Mouse (Mus musculus) neural tube, embryonic 10.5 days (tissue): ENCODE results near the gene Scn8a.

ENCODE experiments used
- DNase-seq: peaks from one replicate; pipeline ENCODE4 v3.0.0-alpha.2; 2017; ENCODE audit warnings: low spot score; ENCODE audit errors: extremely low spot score

Gene Scn8a

DNA sequence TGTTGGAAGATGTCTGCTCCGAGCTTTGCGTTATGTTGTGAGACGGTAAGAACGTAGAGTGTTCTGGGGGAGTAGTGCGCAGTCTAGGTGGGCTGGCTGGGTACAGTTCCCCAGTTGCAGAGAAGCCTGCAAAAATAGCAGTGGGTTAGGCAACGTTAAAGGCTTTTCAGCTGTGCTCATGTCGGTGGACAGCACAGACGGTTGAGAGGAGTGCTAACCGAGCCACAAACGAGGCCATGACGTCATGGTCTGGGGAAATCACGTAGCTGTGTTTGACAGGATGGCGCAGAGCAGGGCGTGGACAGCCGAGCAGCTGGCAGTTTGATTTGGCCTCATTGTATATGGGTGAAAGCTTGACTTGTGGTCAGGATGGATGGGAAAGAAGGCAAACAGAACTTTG is 9.4 kb downstream of the Scn8a start:
- DNase-seq, result no peak

DNA sequence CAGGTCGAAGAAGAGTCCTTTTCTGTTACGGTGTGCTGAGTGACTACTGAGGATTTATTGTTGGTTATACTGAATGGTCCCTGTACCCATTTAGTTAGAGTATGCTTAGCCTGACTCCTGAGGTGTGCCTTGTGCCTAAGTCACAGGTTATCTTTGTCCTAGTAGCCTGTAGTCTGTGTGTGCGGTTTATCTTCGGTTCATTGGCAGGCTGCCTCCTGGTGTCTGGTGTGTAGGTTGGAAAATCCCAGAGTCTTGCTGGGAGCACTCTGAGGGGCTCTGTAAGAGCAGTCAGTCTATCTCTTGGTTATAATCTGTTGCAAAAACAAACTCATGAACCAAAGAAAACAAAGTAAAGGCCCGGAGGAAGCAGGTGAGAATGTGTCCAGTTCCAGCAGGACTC is 11.7 kb downstream of the Scn8a start:
- no peak for DNase-seq

DNA sequence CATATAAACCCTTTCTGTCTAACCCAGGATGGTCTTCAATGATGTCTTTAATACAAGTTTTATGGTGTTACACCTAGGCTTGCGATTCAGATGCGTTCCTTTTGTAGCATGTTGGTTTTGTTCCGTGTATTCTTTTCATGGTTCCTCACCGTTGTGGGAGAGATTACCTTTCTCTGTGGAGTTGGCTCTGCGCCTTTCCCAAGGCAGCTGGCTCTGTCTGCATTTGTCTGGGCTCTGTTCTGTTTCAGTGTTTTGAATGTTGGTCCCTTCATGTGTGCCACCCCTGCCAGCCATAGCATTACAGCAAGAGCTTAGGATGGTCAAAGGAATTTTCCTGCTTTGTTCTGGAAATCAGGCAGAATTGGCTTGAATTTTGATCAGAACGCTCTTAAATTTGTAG is 14.8 kb downstream of the Scn8a start:
- DNase-seq, result no peak

DNA sequence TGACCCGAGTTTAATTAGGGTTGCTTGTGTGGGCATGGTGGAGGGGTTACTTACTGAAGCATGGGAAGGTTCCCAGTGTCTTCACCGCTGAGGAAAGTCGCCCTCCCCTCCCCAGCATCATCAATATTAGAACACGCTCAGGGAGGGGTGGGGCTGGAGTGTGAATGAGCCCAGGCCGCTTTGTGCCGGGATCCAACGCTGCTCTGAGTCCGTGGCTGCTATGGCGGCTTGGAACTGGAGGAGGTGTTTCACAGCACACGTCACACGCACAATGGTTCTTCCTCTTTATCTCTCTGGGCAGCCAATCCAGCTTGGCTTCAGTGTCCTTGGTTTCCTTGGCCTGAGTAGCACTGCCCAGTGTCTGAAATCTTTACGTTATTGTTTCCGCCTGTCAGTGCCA is 22.3 kb downstream of the Scn8a start:
- DNase-seq, result no peak

DNA sequence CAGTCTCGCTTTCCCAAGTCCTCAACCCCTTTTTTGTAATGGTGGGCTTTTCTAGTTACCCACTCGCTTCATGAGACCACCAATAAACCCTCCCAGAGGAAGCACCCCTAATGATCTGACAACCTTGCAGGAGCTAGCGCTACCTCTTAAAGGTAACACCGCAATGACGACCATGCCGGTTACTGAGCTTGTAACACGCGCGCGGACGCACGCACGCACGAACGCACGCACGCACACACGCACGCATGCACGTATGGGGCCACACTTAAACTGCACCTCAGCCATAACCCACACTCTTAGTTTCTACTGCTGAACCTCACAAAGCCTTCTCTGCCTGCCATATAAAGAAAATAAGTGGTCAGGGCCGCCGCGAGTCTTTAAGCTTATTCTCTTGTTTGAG is 26.8 kb downstream of the Scn8a start:
- DNase-seq, result no peak

DNA sequence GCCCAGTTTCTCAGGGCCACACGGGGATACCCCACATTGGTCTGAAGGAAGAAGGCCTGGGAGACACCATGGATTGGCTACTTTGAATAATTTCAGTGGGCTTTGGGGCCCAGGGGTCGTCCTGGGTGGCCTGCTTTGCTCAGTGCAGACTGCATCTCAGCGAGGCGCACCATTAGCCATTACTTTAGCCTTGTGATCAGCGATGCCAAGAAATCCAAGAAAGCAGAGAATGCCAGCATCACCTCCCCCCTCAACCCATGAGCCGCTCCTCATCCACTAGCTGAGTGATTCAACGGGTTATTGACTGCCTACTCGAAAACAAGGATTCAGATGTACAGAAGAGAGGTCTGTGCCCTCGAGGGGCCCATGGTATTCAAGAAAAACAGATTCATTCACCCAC is 34.2 kb downstream of the Scn8a start:
- DNase-seq, result no peak

DNA sequence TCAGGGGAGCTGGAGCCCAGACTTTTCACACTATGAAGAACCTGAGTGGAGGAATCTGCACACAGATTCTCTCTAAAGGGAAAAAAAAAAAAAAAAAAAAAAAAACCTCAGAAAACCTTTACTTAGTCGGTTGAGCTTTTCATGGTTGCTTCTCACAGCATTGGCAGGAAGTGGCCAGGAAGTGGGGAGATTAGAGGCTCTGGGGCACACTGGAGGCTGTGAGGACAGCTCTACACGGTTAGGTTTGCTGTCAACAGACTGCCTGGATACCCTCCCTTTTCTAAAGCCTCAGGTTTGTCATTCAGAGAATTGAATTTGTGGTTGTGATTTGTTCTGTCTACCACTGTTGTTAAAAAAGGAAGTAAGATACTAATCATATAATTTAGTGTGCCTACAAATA is 35.3 kb downstream of the Scn8a start:
- DNase-seq, result no peak

DNA sequence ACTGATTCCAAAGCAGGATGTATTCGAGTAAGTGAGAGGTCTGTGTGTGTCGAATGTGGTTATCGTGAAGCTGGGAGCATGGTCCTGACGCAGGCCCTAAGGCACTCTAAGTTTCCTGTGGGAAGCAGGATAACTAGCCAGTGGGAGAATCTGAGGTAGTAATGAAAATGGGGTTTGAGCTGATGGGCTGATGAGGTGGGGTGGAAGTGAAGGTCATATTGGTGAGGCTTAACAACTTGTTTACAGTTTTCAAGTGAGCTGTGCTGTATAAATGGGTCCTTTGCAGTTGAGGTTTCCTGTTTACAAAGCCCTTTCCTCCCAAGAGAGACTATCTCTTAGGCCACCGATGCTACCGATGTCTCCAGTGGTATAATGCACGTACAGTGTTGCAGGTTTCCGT is 36.1 kb downstream of the Scn8a start:
- DNase-seq, result no peak

DNA sequence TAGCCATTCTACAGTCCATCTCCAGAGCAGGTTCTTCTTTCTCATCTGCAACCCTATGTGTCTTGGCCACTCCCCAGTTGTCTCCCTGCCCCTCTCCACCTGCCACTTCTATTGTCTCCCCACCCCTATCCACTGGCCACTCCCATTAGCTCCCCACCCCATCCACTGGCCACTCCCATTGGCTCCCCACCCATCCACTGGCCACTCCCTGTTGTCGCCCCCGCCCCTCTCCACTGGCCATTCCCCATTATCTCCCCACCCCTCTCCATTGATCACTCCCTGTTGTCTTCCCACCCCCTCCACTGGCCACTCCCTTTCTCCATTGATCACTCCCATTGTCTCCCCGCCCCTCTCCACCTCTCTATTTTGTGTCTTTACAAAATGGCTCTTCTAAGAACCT is 39.2 kb downstream of the Scn8a start:
- DNase-seq, result no peak

DNA sequence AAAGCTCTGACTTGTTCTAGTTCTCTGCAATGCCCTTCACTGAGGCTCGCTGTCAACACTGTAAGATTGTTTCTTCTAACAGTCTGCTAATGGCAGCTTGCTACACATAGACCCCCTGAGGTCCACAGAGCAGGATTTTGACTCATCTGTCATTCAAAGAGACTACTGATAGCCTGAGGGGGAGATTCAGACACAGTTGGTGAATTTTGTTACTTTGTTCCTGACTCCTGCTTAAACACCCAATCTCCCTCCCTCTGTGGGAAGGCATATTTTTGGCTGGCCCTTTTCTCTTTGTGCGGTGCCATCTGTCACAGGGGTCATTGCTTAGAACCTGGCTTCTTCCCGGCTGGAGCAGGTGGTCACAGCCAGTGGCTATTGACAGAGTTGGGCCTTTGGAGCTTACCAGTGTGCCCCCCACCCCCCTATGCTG is 40.1 kb downstream of the Scn8a start:
- no peak for DNase-seq

DNA sequence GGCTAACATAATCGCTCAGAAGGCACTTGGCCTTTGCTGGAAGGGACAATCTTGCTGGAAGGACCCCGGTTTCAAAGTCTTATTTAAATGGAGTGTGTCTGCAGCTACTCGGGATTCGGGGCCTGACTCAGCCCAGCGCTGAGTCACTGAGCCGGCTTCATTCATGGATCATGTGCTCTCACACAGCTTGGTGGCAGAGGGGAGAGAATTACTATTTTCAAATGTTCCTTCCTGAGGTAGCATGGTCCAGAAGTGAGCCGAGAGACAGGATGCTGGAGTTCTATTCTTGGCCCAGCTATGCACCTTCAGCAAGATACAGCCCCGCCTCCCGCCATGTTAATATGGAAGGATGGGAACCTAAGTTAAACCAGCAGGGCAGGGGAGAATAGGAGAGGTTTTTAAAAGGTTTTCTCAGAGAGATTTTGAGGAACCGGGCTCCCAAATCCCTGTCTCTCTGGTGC is 40.8 kb downstream of the Scn8a start:
- DNase-seq, result no peak

DNA sequence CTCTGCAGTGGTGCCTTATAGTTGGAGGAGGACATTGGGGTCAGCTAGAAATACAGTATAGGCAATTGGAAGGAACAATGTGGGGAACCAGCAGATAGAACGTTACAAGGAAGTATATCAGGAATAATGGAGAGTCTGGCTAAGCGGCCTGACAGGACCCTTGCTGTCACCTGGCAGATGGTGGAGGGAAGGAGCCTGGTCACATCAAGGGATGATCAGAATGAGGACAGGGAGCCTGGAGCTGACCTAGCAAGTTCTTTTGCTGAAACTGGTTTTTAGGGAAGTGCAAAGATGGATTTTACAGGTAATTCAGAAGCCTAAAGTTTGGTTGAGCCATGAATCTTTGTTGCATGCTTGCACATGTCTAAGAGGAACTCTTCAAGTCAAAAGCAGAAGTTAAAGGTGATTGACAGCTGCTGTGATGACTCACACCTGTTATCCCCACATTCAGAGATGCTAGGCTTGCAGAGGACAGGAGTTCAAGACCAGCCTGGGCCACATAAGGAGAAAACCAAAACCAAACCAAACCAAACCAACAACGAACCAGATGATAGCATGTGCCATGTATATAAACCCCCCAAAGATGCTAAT is 43.1 kb downstream of the Scn8a start:
- no peak for DNase-seq

DNA sequence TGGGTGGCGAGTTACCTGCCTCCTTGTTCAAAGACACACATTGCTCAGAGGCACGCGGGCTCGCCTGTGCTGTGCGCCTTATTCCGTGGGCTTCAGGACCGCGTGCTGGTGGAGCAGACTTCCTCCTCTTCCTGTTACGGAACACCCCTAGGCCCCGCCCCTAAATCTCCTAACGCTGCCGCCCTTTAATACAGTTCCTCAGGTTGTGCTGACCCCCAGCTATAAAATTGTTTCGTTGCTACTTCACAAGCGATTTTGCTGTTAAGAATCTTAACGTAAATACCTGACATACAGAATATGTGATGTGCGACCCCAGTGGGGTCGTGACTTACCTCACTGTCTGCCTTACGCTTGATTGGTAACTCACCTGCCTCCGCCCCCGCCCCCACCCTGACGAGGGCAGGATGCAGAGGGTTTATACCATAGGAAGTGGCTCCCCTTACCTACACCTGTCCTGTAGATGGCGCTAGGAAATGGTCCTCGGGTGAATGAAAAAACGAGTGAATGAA is 45.1 kb downstream of the Scn8a start:
- DNase-seq, result peak; percentile 32

DNA sequence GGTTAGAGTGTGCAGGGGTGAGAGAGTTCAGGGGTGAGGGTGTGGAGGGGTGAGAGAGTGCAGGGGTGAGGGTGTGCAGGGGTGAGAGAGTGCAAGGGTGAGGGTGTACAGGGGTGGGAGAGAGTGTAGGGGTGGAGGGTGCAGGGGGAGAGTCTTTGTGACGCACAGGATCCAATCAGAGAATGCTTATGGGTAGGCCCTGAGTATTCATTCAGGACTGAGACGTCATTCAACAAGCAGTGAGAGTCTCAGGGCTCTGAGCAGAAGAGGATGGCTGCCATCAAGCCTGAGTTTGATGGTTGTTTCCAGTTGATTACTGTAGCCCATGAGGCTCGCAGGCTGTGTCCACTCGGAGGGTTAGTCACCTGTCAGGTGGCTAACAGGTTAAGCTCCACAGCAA is 48.4 kb downstream of the Scn8a start:
- DNase-seq, result no peak

DNA sequence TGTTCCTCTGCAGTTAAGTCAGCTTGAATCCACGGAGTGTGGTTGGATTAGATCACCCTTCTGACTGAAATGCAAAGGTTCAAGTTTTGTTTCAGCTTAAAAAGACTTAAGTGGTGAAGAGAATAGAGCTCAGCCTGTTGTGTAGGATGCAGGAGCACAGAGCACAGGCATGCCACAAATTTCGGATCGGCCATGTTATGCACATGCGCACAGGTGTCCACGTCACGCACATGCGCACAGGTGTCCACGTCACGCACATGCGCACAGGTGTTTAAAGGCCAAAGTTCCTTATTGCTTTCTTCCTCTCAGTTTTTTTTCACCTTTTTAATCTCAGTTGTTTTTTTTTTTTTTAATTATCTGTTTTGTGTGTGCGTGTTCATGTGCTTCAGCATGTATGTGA is 52.6 kb downstream of the Scn8a start:
- no peak for DNase-seq

DNA sequence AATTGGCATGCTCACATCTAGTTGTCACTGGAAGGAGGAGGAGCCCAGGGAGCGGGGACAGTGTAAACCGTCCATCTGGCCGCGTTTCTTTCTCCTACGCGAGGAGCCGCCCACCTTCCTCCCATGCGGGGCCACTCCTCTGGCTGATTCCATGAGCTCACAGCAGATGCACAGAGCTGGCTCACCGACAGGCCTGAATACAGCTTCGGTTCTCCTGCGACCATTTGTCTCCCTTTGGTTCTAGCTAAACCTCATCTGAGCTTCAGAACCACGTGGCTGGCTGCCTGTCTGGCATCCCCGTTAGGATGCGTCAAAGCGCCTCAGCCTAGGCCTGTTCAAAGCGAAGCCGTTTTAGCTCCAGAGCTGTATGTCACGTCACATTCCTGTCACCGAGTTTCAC is 53.8 kb downstream of the Scn8a start:
- peak; percentile 29 for DNase-seq

DNA sequence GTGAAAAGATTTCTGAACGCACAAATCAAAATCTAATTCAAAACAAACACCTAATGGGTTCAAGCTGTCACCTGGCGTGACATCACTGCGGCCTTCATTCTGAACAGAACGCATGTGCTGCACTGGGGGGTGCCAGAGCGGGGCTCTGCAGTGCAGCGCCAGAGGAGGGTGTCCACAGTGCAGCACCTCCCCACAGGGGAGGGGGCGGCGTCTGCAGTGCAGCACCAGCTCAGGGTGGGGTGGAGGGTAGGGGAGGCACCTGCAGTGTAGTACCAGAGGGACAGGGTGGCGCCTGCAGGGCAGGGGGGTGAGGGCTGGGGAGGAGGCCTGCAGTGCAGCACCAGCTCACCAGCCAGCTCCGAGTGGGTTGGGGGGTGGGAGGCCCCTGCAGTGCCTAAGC is 55.3 kb downstream of the Scn8a start:
- no peak for DNase-seq

DNA sequence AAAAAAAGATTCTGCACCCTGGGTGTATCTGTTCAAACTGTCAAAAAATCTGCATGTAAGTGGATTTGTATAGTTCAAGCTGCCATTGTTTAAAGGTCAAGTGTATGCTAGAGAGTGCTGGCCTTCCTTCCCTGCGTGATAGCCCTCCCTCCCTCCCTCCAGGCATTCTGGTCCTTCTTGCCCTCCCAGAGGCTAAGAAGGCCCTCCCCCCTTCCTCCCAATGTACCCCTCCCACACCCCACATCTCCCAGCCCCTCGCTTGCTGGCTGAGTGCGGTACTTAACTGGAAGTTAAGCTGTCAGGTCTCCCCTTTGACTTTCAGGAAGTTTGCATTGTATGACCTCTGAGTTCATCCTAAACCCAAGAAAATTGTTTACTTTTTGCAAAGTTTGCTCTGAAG is 60.8 kb downstream of the Scn8a start:
- DNase-seq, result no peak

DNA sequence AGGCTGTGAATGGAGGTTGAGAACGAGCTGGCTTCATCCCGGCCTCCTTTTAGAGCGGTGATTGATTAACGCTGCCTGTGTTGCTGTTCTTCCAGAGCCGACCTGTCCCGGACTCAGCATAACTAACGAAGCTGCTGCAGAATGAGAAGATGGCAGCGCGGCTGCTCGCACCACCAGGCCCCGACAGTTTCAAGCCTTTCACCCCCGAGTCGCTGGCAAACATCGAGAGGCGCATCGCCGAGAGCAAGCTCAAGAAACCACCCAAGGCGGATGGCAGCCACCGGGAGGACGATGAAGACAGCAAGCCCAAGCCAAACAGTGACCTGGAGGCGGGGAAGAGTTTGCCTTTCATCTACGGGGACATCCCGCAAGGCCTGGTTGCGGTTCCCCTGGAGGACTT is 66.5 kb downstream of the Scn8a start:
- peak; percentile 32 for DNase-seq

DNA sequence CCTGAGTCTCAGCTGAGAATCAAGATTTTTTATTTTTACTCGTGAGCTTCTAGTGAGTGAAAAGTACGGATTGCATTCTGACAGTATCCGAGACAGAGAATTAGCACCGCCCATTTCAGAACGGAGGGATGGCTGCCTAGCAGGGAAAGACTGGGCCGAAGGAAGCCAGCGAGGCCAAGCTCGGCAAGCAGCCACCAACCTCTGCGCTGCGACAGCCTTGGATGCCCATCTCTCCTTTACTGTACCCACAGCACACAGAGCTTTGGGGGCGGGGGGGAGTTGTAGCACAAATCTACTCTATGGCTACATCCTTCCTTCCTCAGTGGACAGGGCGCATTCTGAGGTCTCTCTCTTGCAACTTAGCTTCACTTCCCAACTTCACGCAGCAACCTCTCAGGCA is 78.7 kb downstream of the Scn8a start:
- no peak for DNase-seq

DNA sequence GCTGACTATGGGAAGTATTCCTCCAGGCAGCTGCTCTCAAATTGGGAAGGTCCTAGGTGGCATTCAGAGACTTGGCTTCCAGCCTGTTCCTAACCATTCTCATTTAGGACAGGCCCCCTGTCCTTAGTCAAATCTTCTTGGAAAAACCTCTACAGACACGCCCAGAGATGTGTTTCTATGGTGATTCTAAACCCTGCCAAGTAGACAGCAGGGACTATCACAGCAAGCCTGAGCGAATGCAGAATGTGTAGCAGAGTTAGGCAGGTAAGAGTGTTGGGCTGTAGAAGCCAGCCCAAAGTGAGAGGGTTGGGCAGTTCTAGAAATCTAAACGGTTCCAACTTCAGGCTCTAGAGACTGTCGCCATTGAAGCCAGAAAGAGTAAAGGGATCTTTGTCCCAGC is 79.5 kb downstream of the Scn8a start:
- DNase-seq, result no peak

DNA sequence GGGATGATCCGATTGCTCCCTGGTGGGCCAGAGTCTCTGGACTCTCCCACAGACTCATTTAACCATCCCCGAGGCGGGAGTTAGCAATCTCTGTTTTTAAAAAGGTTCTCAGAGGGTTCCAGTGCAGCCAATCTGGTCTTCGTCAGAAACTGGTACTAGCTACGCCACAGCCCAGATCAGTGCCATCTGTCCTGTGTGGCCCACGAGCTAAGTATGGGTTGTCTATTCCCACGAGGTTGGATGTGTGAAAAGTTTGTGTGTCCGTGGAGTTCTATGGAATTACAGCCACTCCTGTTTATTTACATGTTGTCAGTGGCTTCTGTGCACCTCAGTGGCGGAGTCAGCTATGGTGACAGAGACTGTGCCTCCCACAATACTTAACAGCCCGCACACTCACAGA is 81.8 kb downstream of the Scn8a start:
- DNase-seq, result no peak

DNA sequence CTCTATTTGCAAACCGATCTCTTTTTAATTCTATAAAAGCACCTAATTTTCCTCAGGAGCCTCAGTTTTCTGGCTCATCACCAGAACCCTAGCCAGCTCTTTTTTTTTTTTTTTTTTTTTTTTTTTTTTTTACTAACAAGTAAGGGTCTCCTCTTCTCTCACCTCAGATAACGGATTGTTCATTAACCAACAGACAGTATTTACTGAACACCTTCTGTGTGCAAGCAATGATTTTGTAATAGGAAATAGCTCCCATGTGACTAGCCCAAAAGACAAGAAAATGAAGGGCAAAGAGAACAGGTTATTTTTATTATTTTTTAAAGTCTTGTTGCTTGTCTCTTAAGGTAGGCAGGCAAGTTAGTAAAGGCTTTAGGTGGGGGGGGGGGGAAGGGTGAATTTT is 82.6 kb downstream of the Scn8a start:
- no peak for DNase-seq

DNA sequence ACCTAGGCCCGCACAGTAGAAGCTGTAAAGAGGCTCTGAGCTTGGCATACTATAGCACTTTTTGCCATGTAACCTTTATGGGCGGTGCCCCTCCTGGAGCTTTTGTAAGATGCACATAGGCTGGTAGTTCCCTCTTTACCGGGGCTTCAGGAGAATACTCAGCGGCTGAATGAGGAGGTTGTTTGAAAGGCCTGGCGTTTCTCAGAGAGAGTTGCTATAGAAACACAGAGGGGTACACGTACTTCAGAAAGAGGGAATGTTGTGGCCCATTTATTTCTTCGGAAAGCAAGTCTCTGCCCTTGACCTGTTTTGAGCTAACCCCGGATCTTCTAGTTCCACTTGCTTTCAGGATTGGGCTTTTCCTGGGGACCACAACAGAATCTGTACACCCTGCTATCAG is 83.2 kb downstream of the Scn8a start:
- DNase-seq, result no peak
